Mouse (Mus musculus) CH12.LX (cell line): ENCODE results near the gene Pdss2.

ENCODE experiments used
- CHD1 ChIP-seq: IDR thresholded peaks from 2 replicates; pipeline ENCODE4 v1.6.1; 2012; ENCODE audit warnings: low read depth, low read length, improper control_type of control experiment, inconsistent platforms
- CTCF ChIP-seq, 2 experiments: IDR thresholded peaks in 1 of 2; conservative IDR thresholded peaks in 1 of 2; 2 replicates each; pipeline ENCODE4 v1.5.1; 2011 to 2012; ENCODE audit warnings: low read depth in 2 of 2, low read length in 2 of 2, improper control_type of control experiment in 1 of 2, inconsistent platforms in 1 of 2, mild to moderate bottlenecking in 1 of 2, moderate library complexity in 1 of 2
- ETS1 ChIP-seq: conservative IDR thresholded peaks from 2 replicates; pipeline ENCODE4 v1.6.1; 2012; ENCODE audit warnings: low read depth, mild to moderate bottlenecking, inconsistent platforms, low read length, improper control_type of control experiment, moderate library complexity
- MEF2A ChIP-seq: IDR thresholded peaks from 2 replicates; pipeline ENCODE4 v1.6.1; 2014; ENCODE audit warnings: low read depth, mild to moderate bottlenecking, inconsistent platforms, low read length, improper control_type of control experiment, borderline replicate concordance
- MXI1 ChIP-seq: IDR thresholded peaks from 2 replicates; pipeline ENCODE4 v1.6.1; 2011; ENCODE audit warnings: mild to moderate bottlenecking, low read depth, low read length, improper control_type of control experiment
- POLR2A ChIP-seq: IDR thresholded peaks from 2 replicates; pipeline ENCODE4 v1.6.1; 2011; ENCODE audit warnings: low read depth, mild to moderate bottlenecking, improper control_type of control experiment, low read length
- RAD21 ChIP-seq: IDR thresholded peaks from 2 replicates; pipeline ENCODE4 v1.6.1; 2011; ENCODE audit warnings: low read depth, mild to moderate bottlenecking, low read length, improper control_type of control experiment, moderate library complexity
- ZKSCAN1 ChIP-seq: IDR thresholded peaks from 2 replicates; pipeline ENCODE4 v1.6.1; 2012; ENCODE audit warnings: low read depth, inconsistent platforms, low read length, improper control_type of control experiment, borderline replicate concordance

DNA sequence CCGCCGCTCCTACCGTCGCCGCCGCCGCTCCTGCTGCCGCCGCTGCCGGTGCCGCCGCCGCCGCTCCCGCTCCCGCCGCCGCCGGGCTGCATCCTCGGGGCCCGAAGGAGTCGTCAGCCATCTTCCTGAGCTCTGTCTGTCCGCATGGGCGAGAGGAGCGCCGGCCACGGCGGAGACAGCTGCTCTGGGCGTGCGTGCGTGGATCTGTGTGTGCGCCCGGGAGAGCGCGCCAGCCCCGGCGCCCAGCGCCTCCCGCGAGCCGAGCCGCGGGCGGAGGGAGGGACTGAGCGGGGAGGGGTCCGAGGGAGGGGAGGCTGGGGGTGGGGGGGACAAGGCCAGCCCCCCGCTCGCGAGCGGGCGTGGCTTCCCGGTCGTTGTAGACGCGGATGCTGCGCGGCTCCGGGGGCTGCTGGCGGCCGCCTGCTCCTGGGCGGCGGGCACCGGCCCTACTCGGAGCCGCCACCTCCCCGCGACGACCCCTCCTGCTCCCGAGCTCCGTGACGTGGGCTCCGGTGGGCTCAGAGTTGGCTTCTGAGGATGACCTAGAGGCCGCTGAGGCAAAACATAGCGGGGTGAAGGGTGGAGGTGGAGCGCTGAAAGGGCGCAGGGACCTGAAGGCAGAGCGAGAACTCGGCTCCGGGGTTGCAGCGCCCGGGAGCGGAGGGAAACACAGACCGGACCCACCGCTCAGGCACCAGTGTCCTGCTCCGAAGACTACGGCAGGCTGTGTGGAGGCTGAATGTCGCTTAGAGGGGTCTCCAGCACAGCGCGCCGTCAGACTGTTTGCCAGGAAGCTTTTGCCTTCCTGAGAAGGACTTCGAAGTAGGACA is 46.7 kb upstream of the Pdss2 start, which contains the start of the genes Sobp and 9030612E09Rik:
- TF ChIP-seq CTCF (conservative IDR thresholded peaks at IDR 0.05 in 1 of 2, IDR thresholded peaks at IDR 0.05 in 1 of 2; ENCODE audit: low read depth in 2 of 2, low read length in 2 of 2) (no peak), RAD21 (no peak), CHD1 (no peak), MEF2A (no peak), ETS1 (no peak), POLR2A (no peak), ZKSCAN1 (no peak), MXI1 (no peak)
